Mouse (Mus musculus) heart, postnatal 0 days (tissue): ENCODE data around the gene Itpk1.

Source experiments
- CTCF ChIP-seq: IDR thresholded peaks from 2 replicates; pipeline ENCODE4 v1.5.1; 2016; ENCODE audit warnings: antibody characterized with exemption, control low read depth, low read depth
- EP300 ChIP-seq: IDR thresholded peaks from 2 replicates; pipeline ENCODE4 v1.6.1; 2016; ENCODE audit warnings: antibody characterized with exemption, low read depth

DNA sequence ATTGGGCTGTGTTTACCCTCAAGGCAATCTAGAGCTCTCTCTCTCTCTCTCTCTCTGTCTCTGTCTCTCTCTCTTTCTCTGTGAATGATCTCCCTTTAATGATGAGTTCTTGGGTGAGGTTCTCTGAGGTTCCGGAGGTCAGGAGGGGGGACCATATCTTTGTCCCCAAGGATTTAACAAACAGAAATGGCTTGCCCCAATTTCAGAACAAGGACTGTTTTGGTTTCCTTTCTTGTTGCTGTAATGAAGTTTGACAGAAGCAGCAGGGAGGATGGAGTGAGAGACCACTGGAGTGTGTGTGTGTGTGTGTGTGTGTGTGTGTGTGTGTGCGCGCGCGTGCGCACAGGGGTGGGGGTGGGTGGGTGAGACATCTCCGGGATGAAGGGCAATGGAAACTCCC lies 163.6 kb downstream of the Itpk1 start:
- TF ChIP-seq CTCF (no peak), EP300 (no peak)
